Mouse (Mus musculus) thymus, adult 18-20 months (tissue): ENCODE measurements around the gene Gm16223.

Experiments
- DNase-seq, 2 experiments: peaks; one replicate each; pipeline ENCODE4 v3.0.0; 2022; ENCODE audit warnings: mixed read lengths in 2 of 2

The Gm16223 gene

DNA sequence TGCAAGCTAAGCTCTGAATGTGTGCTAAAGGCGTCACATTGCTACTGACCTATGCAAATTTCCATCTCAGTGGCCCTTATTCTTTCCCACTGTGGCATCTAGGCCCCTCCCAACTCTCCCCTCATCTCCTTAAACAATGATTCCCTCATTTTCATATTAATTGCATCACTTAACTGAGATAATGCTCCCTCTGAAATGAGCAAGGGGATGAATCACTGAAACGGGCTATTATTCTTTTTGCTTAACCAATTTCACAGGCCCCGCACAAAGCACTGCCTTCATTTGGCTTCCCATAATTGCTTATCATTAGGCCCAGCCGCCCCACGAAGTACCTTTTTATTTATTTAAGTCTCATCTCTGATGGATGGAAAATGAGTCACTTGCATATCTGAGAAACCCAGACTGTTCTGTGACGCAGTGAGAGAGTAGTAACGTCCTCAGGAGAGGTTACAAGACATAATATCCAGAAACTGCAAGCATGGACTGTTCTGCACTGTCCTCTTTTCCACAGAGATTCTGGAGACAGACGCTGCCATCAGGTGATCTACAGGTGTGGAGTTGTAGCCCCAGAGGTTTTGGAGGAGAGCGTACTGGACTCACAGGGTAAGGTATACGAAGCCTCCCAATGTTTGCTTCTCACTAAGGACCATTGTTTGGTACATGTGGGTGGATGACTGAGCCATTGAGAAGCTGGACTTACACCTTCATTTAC lies at the start of gene Gm16223:
TSS of gene Gm16223 (plus strand) at position 485 of the 712 bp plus-strand sequence.
- no peak for DNase-seq

- DNase-seq: no peak
Measured at GRCm38 (mm10) chr5:42022029-42022428, 45.7 kb upstream of the Gm16223 start.

GRCm38 (mm10) chr5:42023521-42023920 lies 44.2 kb upstream of the Gm16223 start:
- DNase-seq: no peak

- no peak for DNase-seq
Measured at GRCm38 (mm10) chr5:42036388-42037082, 31.2 kb upstream of the Gm16223 start.

DNA sequence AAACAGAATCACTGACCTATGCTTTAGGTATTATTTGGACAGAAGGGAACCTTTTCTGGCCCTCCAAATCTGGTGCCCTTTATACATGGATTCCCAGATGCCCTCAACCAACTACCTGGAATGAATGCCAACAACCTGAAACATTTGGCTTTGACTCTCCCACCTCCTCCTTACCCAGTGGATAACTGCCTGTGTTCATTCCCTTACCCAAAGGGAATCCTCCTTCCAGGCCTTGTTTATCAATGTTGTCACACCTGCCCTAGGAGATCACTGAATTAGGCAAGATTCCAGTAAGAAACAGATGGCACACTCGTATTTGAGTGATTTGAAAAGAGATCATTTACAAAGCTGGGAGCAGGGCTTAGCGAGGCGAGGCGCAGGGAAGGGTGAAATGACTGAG lies 13.1 kb upstream of the Gm16223 start:
- DNase-seq: no peak

GRCm38 (mm10) chr5:42055151-42055550 lies 12.6 kb upstream of the Gm16223 start:
- no peak for DNase-seq

DNA sequence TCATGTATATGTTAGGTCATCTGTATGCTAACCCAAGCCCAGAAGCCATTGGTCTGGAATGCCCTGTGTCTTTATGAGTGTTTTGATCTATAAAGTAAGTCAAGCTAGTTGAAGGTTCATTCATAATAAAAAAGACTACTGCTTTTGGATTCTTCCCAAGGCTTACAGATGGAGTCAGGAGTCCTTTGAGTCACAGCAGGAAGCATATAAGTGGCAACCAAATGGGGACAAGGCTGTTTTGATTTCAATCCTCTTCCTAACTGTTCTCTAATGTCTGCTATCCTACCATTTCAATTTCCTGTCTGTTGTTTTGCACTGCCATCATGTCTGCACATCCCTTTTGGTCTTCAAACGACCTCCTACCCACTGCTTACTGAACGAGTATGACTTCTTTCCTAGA lies 2.7 kb upstream of the Gm16223 start:
- no peak for DNase-seq

DNA sequence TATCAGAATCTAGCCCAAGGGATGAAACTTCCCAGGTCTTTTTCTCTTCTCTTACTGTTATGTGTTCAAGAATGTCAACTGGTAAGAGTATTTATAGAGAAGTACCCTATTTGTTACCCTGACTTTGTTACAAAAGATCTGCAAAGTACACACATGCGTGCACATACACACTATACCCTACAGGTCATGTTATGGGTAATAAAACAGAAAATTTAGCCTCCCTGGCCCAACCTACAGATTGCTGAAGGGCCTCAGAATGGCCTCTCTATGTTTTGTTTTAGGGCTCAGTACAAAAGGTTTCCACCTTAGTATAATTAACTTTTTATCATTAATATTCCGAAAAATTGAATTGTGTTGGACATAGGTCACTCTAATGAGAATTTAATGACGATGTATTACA lies 685 bp upstream of the Gm16223 start:
- DNase-seq: no peak

GRCm38 (mm10) chr5:42068188-42068579 lies 424 bp downstream of the Gm16223 start:
- no peak for DNase-seq

DNA sequence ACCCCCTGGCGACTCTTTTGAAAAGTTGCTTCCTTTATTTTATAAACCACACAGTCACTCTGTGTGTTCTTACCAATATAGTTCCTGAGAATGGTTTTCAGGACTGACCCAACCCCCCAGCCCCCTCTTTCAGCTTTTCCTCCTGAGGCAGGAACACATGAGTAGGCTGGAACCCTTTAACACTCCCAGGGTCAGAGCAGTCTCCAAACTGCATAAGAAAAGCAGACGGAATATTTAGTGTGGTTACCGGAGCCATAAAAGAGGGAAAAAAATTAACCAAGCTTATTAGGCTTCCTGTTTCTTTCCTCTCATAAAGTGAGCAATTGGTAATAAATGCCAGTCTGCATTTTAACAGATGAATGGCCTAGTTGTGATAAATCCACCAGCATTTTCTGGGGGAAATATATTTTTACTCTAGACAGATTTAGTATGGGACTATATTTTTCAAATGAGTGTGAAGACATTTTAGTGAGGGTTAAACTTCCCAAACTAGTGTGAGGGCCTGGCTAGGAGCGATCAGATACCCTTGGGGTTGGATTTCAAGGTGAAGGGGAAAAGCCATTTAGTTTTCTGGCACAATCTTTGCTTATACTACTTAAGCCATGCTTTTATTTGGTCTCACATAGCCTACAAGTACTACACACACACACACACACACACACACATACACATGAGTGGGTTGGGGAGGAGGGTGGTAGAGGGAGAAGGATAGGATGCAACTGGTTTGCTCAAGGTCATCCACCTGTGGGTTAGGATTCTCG lies 49.0 kb downstream of the Gm16223 start:
- no peak for DNase-seq

DNA sequence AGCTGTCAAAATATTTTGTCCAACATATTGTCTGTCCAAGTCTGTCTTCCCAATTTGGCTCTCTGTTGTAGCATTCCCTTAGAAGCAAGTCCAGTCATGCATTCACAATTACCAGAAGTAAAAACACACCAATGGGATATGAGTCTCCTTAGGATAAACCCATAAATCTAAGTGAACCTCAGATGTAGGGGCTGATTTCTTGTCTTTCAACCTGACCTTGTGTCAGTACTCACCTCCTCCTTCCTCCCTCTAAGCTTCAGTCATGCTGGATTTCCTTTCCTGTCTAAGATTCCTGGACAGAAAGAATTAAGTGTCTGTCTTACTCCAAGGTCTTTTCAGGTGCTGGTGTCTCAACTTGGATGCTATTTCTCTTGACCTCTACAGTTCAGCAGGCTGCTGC lies 57.8 kb downstream of the Gm16223 start:
- DNase-seq: no peak

DNA sequence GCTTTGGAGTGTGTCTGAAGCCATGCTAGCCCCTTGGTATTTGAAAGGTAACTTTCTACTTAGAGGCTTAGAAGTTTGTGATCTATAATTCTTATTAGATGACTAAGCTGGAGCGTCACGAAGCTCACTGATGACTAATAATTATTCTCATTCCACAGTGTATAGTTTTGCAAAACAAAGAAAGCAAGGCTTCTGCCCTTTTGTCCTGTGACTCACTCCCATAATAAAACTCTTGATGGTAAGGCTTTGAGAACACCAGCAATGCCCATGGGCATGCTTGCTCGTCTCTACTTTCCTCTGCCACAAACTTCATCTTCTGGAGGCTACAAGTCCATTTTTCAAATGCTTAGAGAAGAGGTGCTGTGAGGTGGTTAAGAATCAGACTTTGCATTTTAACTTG lies 87.9 kb downstream of the Gm16223 start:
- DNase-seq: no peak

DNA sequence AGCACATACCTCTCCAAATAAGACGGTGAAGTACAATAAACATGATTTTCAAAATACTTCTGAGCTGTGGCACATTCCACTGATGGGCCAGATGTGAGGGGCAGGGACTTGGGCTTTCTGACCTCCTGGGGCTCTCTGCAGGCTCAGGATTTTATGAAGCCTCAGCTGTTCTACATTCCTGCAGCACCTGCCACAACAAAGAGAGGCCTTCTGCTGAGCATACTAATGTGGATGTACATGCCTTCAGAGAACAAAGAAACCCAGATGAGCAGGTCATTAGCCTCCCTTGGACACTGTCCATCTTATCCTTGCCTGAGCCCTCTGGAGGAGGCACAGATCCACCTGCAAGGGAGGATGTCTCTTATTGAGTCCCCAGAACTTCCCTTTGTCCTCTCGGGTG lies 97.0 kb downstream of the Gm16223 start:
- DNase-seq: no peak

DNA sequence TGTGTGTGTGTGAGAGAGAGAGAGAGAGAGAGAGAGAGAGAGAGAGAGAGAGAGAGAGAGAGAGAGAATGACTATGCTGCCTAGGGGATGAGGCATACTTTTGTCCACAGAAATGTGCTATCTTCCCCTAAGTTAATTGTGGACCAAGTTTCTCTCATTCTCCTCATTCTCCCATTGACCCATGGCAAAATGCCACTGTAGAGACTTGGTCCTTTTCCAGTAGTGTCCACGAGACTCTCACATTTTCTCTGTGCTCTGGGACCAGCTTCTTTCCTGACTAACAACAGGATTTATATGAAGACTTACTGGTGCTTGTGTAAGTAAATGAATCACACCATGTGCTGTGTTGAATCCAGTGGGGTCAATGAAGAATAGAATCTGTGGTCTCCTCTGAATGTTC lies 98.6 kb downstream of the Gm16223 start:
- no peak for DNase-seq

DNA sequence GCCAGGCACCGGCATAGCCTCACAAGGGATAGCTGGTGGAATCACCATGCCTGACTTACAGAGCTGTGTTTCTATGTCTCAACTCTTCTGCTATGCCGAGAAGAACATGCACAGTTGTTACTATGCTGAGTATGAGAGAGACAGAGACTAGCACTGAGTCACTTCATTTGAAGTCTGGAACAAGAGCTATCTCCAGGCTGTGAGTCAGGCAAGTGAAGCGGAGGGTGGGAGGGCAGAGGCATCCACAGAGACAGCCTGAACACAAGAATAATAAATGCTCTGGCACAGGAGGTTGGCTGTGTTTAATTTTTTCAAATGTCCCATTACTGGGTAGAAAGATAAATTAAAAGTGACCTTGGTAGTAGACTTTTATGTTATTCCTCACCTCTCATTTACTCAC lies 100.3 kb downstream of the Gm16223 start:
- no peak for DNase-seq

- no peak for DNase-seq
Measured at GRCm38 (mm10) chr5:42168785-42169184, 101.0 kb downstream of the Gm16223 start.

DNA sequence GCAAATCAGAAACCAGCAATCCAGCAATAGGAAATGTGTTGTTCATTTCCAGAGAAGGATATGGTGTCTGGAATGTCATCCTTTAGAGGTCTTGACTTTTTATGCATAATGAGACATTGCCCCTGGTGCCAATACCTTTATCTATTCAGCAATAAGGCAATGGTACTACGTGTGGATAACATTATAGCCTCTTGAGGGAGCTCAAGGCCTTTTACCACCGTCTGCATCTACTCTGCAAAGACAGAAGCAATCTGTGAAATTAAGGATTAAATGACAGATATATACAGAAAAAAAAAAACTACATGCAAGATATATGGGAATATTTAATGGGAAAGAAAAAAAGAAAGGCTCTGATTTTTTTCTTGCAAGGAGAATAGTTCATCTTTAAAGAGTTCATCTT lies 106.3 kb downstream of the Gm16223 start:
- no peak for DNase-seq

DNA sequence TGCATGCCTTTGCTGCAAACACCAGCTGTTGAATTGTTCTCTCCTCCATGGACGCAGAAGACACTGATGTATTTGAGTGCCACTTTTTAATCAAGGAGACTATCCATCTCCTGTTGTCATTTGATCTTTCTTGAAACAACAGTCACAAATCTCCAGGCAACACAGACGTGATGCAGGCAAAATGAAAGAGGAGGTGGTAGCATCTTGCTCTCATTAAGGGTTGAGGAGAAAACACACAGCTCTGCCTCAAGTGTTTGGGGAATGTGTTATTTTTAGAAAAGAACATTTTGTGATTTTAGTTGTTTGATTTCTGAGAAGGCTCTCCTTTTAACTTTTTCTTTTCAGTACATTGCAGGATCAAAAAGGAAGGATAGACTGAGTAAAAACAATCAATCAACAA lies 107.7 kb downstream of the Gm16223 start:
- DNase-seq: no peak

DNA sequence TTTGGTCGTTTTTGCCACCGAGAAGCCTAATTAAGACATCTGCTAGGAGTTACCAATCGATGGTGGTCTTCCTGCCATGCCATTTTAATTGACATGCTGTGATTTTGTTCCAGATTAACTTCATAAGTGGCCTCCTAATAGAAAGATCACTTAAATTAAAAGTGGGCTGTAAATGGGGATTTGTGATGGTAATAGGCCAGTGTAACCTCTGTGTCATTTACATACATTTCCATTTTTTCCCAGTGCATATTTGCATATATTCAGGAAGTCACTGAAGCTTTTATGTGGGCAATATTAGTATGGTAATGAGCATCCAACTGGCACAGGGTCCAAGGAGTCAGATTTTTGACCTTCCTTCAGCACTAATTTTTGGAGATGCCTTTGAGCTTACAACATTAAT lies 130.7 kb downstream of the Gm16223 start:
- no peak for DNase-seq

DNA sequence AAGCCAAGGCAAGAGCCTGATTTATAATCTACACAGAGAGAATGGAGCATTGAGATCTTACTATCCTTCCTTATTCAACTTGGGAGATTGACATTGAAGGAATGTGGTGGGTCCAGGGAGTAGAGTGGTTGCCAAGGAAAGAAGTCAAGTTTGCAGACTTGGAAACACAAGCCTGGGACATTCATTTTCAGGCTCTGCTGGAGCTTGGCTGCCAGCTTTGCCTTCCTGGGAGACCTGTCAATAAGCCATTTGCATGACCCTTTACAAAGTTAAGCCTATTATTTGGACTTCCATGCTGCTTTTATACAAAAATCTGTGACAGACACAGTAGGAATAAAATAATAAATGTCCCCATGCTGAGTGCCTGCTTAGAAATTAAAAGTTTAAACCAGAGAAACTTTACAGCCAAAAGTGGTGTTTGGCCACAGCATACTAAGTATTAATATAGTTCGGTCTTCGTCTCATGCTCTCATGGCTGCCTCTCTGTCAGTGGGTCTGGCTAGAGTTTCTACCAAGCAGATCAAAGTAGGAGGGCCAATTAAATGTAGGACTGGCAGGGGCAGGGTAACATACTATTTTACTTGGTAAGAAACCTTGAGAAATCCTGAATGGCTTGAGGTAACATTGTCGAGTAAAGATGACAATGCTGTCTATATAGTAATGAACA lies 139.8 kb downstream of the Gm16223 start:
- DNase-seq: no peak

DNA sequence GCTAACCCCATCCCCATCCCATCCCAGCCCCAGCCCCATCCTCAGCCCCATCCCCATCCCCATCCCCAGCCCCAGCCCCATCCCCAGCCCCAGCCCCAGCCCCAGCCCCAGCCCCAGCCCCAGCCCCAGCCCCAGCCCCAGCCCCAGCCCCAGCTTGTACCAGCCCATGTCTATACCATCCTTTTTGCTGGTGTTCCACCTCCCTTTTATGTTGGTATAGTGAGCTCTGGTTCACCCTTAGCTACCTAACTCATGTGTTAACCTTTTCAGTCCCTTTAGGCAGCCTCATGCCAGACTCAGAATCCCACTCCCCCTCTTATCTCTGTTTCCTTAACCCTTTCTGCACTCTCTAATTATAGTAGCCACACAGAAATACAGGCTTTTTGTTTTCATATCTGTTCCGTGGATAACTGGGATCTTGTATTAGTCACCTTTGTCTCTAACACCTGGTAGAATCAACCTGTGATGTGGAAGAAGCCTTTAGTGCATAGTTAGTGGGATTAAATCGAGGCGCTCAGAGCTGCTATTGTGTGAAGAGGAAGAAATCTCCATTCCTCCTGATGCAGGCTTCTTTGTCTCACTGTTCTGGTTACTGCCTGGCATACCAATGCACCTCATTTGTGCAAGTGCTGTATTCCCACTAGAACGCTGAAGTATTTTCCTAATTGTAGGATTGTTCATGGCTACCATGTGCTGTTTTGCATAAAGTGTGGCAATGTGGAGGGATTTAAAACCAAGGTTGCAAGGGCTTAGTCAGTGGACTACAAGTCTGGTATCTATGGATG lies 144.0 kb downstream of the Gm16223 start:
- DNase-seq: no peak

DNA sequence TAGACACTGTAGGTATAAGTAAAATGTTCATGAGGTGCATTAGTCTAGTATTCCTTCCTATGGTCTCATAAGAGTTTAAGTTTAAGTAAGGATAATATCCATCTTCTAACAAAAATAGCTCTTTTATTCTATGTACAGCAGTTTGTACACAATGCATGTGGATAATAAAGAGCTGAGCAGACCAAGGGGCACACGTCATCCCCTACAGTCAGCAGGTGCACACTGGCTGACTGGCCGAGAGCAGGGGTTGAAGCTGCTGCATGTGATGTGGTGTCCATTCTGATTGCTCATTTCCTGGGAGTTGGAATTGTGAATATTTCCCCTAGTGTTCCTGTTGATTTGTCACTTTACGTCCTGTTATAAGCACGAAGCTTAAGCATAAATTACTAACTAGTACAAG lies 144.6 kb downstream of the Gm16223 start:
- no peak for DNase-seq

DNA sequence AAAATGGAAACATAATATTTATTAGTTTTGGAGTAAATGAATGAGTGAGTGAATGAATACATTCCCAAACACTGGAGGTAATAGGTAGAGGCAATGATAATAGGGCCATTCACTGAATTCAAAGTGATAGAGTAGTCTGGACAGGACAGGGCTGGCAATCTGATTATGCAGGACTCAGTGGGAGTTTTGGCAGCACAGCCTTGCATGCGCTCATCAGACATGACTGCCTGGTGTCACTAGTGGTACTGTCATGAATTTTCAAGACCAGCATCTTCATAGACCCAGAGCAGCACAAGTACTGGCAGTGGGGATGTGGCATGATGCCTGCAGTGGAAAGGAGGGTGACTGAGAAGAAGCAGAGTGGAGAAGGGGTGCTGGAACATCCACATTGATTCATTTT lies 157.1 kb downstream of the Gm16223 start:
- no peak for DNase-seq
